Mouse (Mus musculus): Measurements from ENCODE around the gene Gm3147. TPM values are rescaled to one million over a fixed set of nuclear protein-coding genes. Genes with fewer than 3 reads are reported as not detected.

Gene Gm3147
- not detected in 2 replicates for polyA plus RNA-seq (2012; rRNA removed)

DNA sequence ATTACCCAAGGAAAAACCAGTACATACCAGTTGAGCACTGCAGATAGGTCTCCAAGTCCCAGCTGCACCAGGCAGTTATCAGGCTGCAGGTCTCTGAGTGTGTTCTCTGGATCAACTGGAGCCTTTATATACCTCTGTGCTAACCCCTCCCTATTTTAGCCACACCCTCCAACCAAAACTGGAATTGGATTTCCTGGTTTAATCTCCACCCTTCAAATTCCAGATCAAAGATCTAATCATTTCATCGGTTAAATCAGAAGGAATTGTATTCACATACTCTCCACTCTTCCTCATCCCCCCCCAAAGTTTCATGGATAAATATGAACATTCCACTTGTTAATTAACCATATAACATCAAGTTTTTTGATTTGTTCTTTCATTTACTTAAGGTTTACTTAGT, at the start of gene Gm3147:
Gm3147 (minus strand) TSS at position 101 of the 400 bp plus-strand sequence.

GRCm38 (mm10) chr5:94648082-94648481, 31.9 kb upstream of the Gm3147 start, which contains the start of gene Gm6205:
TSS of gene Gm6205 (plus strand) at chr5:94648382.

GRCm38 (mm10) chr5:94623679-94624078, 7.5 kb upstream of the Gm3147 start, which contains the start of gene Gm6509:
TSS of gene Gm6509 (plus strand) at chr5:94623979.

Other genes starting within 250 kb of the Gm3147 start
- gene Gm7682, start 170.6 kb downstream of the Gm3147 start, polyA plus RNA-seq (2012; rRNA removed) = not detected in 2 replicates
- not detected in 2 replicates for gene Gm3139, start 90.1 kb downstream of the Gm3147 start, polyA plus RNA-seq (2012; rRNA removed)
- not detected in 2 replicates for gene Gm6509, start 7.6 kb upstream of the Gm3147 start, polyA plus RNA-seq (2012; rRNA removed)
- gene Gm6205, start 32.0 kb upstream of the Gm3147 start, polyA plus RNA-seq (2012; rRNA removed) = 0.29 TPM in 1 of 2 replicates, not detected in the other
- 0.14 and 0.45 TPM in 2 replicates for gene Gm3183, start 249.1 kb upstream of the Gm3147 start, polyA plus RNA-seq (2012; rRNA removed)